Comparison of ENCODE assay signal across 8 mouse cellular contexts in genomic region chr14:8213803-8214224, GRCm38 (mm10). TPM values are rescaled to one million over a fixed set of nuclear protein-coding genes. Genes with fewer than 3 reads are reported as not detected.
DNase-seq lines count a peak whose midpoint lies in the region; ATAC-seq lines count a peak whose summit lies in the region.

Kctd6 (plus strand) TSS chr14:8214140.

- peak within 1 kb of the TSS; percentile 63 for H3K4me3 ChIP-seq in lung, embryonic 16.5 days (ENCODE audit: low read length)

- ATAC-seq in hematopoietic stem cell, adult 5-6 weeks (replicated peaks in 1 of 2; ENCODE audit: insufficient read depth in 1 of 2, low FRiP score in 2 of 2, low TSS enrichment in 1 of 2, low read depth in 1 of 2, poor library complexity in 2 of 2, severe bottlenecking in 2 of 2) = peak; percentile 94 to 97
- peak; percentile 99 for ATAC-seq in lung, embryonic 16.5 days (ENCODE audit: low read depth)

- DNase-seq in MEL-GATA-1-ER (ENCODE audit: extremely low read depth, low read depth) = peak; percentile 69
- peak; percentile 99 for DNase-seq in cerebellum, adult 8-10 months
- DNase-seq in forelimb bud, embryonic 11.5 days (ENCODE audit: low read depth, low spot score) = peak; percentile 96
- peak; percentile 88 for DNase-seq in layer of hippocampus, adult 9-10 months (ENCODE audit: low spot score)
- peak; percentile 96 for DNase-seq in ovary, postnatal 10 days (ENCODE audit: low spot score)
- DNase-seq in thymus, postnatal 10 days (ENCODE audit: low spot score in 2 of 2) = peak; percentile 95 to 99

- 0% methylated on average over 13 of the region's 49 CpGs for WGBS in lung, embryonic 16.5 days

- H3K4me2 ChIP-seq in lung, embryonic 16.5 days (ENCODE audit: low read depth, low read length) = peak within 1 kb of the TSS; percentile 93

- H3K4me1 ChIP-seq in lung, embryonic 16.5 days (replicated peaks; ENCODE audit: control insufficient read depth, insufficient read depth, low read length) = peaks cover 16% of the 10 kb centered on the region

- no peaks in the 10 kb centered on the region for H3K9me3 ChIP-seq in lung, embryonic 16.5 days (ENCODE audit: control insufficient read depth, low read length)

- no peaks in the 10 kb centered on the region for H3K36me3 ChIP-seq in lung, embryonic 16.5 days (ENCODE audit: control insufficient read depth, insufficient read depth, low read length)

- peak within 1 kb of the TSS; percentile 94 for H3K27ac ChIP-seq in lung, embryonic 16.5 days (ENCODE audit: low read length)

- H3K27me3 ChIP-seq in lung, embryonic 16.5 days (ENCODE audit: control insufficient read depth, insufficient read depth, low read depth, low read length) = no peaks in the 10 kb centered on the region

- H3K9ac ChIP-seq in lung, embryonic 16.5 days (ENCODE audit: low read length) = peak within 1 kb of the TSS; percentile 90

RNA-seq across cellular contexts. Expression of gene Kctd6, which starts in this region (rescaled TPM):
- total RNA-seq in hematopoietic stem cell, adult 5-6 weeks (2017) = 3.0 and 5.6 TPM in 2 replicates
- 3.0 and 3.2 TPM in 2 replicates for polyA plus RNA-seq in lung, embryonic 16.5 days (2015; fragmentation: Nextera tagmentation; extraction: Ambion mirVana)

Comparison
In these comparisons a context has a peak if more than half of its experiments do, and no peak if none do; other contexts are left out.
1. Peak in every context shown above with its lines: DNase-seq, ATAC-seq, H3K4me3 ChIP-seq and H3K27ac ChIP-seq.